Mouse (Mus musculus) layer of hippocampus, postnatal 25 days (tissue): Measurements from ENCODE around the gene Trarg1. TPM values are rescaled to one million over a fixed set of nuclear protein-coding genes. Genes with fewer than 3 reads are reported as not detected.
A peak's percentile ranks its signal among the peaks of the same experiment; 100 is the strongest.
"Not testable (repeated sequence)": the region's sequence is repeated elsewhere in the genome, so short reads cannot be mapped to it uniquely, and the experiment has no call there.

ENCODE experiments used
- DNase-seq, 2 experiments: peaks; one replicate each; pipeline ENCODE4 v3.0.0; 2022; ENCODE audit warnings: mixed read lengths in 2 of 2, low spot score in 1 of 2; ENCODE audit errors: extremely low spot score in 1 of 2
- total RNA-seq, 2 experiments: library from RNA; stranded (reverse); gene quantifications; 2 replicates each; pipeline ENCODE4 v1.2.3; 2021

Trarg1 gene
- total RNA-seq = under 1 TPM; 0.38 to 0.42 TPM

GRCm38 (mm10) chr11:76679508-76679907 lies at the start of gene Trarg1:
Gene Trarg1, plus strand, starts transcription at chr11:76679808.
- DNase-seq = not testable (repeated sequence)

GRCm38 (mm10) chr11:76630023-76630422 lies 49.6 kb upstream of the Trarg1 start:
- no peak for DNase-seq

- DNase-seq = no peak
Observed at GRCm38 (mm10) chr11:76630487-76630886, 49.1 kb upstream of the Trarg1 start.

- no peak for DNase-seq
Observed at GRCm38 (mm10) chr11:76639269-76639985, 40.2 kb upstream of the Trarg1 start.

GRCm38 (mm10) chr11:76640231-76640630 lies 39.4 kb upstream of the Trarg1 start:
- DNase-seq = no peak

- no peak for DNase-seq
Observed at GRCm38 (mm10) chr11:76644257-76644656, 35.4 kb upstream of the Trarg1 start.

- DNase-seq = no peak
Observed at GRCm38 (mm10) chr11:76645036-76645435, 34.6 kb upstream of the Trarg1 start.

GRCm38 (mm10) chr11:76645955-76646354 lies 33.7 kb upstream of the Trarg1 start:
- DNase-seq = peak; percentile 92 to 99

- peak in 1 of 2 experiments; percentile 37 for DNase-seq
Observed at GRCm38 (mm10) chr11:76647062-76647461, 32.5 kb upstream of the Trarg1 start.

- DNase-seq = peak; percentile 76 to 82
Observed at GRCm38 (mm10) chr11:76647500-76647899, 32.1 kb upstream of the Trarg1 start.

- DNase-seq = no peak
Observed at GRCm38 (mm10) chr11:76650862-76651560, 28.6 kb upstream of the Trarg1 start.

- DNase-seq = no peak
Observed at GRCm38 (mm10) chr11:76652838-76653334, 26.7 kb upstream of the Trarg1 start.

- peak in 1 of 2 experiments; percentile 68 for DNase-seq
Observed at GRCm38 (mm10) chr11:76655106-76655505, 24.5 kb upstream of the Trarg1 start.

- DNase-seq = no peak
Observed at GRCm38 (mm10) chr11:76657450-76657970, 22.1 kb upstream of the Trarg1 start.

GRCm38 (mm10) chr11:76659138-76659930 lies 20.3 kb upstream of the Trarg1 start:
- no peak for DNase-seq

- DNase-seq = no peak
Observed at GRCm38 (mm10) chr11:76661790-76662468, 17.7 kb upstream of the Trarg1 start.

GRCm38 (mm10) chr11:76666002-76666649 lies 13.5 kb upstream of the Trarg1 start:
- no peak for DNase-seq

- no peak for DNase-seq
Observed at GRCm38 (mm10) chr11:76667807-76668206, 11.8 kb upstream of the Trarg1 start.

GRCm38 (mm10) chr11:76671871-76672475 lies 7.6 kb upstream of the Trarg1 start, which contains the start of gene Bhlha9:
Gene Bhlha9, plus strand, starts transcription at chr11:76672470.
- DNase-seq = no peak
